Mouse (Mus musculus) adrenal gland, postnatal 14 days (tissue): ENCODE data around the gene Asb8. TPM values are rescaled to one million over a fixed set of nuclear protein-coding genes. Genes with fewer than 3 reads are reported as not detected.

Experiments
- DNase-seq: peaks from one replicate; pipeline ENCODE4 v3.0.0; 2021; ENCODE audit warnings: mixed read lengths
- long read RNA-seq, 2 experiments: library from polyadenylated mRNA; stranded (forward); transcript quantifications; one replicate each; pipeline ENCODE4 v2.0.0; 2021
- total RNA-seq: library from RNA; stranded (reverse); gene quantifications from 2 replicates; pipeline ENCODE4 v1.2.3, GENCODE M21; 2021

Gene Asb8
- total RNA-seq: 40.1 and 45.2 TPM in 2 replicates
- long read RNA-seq, experiment 1, transcript Asb8-201 (4 exons, 1,049 nt): minor isoform, 12 of 40 reads
- long read RNA-seq, experiment 1, transcript Asb8-202 (4 exons, 1,100 nt): major isoform, 26 of 40 reads
- long read RNA-seq, experiment 1, partial matches to known transcripts: 0 of 40 reads
- long read RNA-seq, experiment 1, other reads (novel, unspliced or antisense): 2 of 40 reads
- long read RNA-seq, experiment 2, transcript Asb8-202 (4 exons, 1,100 nt): major isoform, 13 of 22 reads
- long read RNA-seq, experiment 2, partial matches to known transcripts: 2 of 22 reads
- long read RNA-seq, experiment 2, other reads (novel, unspliced or antisense): 3 of 22 reads

DNA sequence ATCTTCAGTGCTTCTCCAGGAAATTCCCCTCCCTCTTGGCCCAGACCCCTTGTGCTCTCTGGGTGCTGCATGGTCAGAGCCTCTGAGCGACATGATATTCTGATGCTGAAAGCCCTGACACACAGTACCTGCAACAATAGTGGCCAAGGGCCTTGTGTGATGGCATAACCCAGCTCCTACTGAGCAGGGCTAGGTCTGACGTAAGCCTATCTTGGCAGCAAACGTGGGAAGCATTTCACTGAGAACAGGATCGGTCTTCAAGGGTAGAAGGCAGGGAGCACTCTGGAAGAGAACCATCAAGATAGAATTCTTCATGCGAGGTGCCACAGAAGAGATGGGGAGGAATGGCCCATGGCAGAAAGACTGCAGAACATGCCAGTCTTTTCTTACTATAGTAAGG is at the start of gene Asb8:
Gene Asb8 (minus strand): TSS at position 101 of the 400 bp plus-strand sequence.
- DNase-seq: no peak

GRCm38 (mm10) chr15:98214130-98214529 is 48.7 kb upstream of the Asb8 start:
- DNase-seq: no peak

DNA sequence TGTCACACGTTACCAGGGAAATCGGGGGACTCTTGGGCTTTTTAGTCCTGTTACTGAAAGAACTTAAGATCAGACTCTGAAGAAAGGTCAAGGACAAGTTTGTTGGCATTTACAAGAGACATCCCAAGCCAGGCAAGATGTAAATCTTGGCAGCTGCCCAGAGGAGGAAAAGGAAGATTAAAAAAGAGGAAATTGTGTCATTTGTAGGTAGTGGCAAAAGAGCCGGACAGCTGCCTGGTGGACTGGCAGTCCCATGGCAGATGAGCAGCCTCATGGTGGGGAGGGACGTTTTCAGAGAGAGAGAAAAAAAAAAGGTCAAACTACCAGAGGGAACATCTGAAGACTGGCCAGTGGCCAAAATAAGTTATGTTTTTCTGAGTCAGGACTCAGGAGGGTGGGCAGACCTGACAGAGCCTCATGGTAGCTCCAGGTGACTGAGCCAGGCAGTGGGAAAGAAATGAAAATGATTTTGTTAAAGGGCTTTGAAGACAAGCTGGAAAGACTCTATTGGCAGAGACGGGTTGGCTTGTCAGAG is 48.0 kb upstream of the Asb8 start:
- DNase-seq: peak; percentile 16

DNA sequence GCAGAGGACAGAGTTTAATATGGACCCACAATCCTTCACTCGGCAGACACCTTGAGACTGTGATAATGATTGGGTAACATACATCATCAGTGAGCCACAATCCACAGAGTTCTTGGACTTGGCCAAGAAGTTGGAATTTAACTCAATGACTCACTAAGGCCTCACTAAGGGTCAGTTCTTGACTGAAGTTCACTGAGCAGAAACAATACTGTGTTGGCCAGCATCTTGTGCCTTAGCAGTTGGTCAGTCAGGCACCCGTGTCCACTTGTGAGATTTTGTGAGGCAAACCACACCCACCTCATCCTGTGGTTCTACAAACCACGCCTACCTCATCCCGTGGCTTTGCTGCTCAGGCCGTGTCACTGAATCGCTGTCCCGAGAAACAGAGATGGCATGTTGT is 44.3 kb upstream of the Asb8 start:
- no peak for DNase-seq

- no peak for DNase-seq
Measured at GRCm38 (mm10) chr15:98195442-98195841, 30.0 kb upstream of the Asb8 start, which contains the start of gene Olfr288. TSS of gene Olfr288 (minus strand) at chr15:98195542.

DNA sequence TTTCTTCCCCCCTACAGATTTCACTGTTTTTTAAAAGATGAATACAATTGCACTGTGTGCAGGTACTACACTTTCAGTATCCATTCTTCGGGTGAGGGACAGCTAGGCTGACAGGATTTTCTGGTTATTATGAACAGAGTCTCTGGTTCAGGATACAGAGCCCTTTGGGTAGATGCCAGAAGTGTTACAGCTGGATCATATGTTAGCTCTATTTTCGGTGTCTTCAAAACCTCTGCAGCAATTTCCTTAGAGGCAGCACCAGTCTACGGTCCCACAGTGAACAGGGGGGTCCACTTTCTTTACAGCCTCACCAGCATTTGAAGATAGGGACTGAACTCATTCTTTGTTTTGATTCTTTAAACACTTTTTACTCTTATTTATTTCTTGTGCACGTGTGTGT is 19.0 kb upstream of the Asb8 start:
- no peak for DNase-seq

GRCm38 (mm10) chr15:98181856-98182570 is 16.6 kb upstream of the Asb8 start:
- DNase-seq: no peak

DNA sequence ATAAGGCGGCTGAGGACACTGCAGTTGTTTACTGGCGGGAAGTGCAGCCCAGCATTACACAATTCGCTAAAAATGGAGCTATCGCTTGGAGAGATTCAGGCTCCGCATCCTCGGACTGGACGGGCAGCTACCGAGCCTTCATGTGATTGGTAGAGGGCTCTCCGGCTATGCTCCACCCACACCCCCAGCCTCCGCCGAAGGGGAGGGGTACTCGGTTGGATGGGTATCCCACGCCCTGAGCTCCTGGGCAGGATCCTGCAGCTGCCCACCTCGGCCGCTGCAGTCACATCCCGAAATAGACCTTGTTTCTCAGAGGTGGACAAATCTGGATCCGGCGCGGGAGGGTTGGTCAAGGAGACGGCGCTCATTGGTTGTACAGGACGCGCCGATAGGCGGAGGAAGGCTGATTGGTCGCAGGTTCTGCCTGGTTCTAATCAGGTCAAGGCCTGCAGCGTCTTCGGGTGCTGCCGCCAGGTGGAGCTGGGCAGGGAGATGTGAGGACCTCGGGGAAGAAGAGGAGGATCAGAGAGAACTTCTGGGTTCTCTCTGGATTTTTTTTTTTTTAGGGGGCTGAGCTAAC is 15.8 kb upstream of the Asb8 start:
- DNase-seq: peak; percentile 96

- DNase-seq: no peak
Measured at GRCm38 (mm10) chr15:98180567-98181131, 15.2 kb upstream of the Asb8 start.

DNA sequence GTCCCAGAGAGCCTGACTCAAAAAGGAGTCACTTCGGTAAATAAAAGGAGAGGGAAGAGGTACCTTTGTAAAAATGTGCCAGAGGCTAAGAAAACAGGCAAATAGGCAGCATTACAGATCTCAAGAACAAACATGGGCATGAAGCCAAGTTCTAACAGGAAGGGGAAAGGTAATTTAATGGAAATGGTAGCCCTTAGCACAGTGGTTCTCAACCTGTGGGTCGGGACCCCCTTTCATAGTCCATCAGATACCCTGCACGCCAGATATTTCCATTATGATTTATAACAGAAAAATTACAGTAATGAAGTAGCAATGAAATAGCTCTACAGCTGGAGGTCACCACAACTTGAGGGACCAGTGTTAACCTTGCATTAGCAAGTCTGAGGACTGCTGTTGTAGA is 11.9 kb upstream of the Asb8 start:
- no peak for DNase-seq

- DNase-seq: peak; percentile 41
Measured at GRCm38 (mm10) chr15:98173821-98174220, 8.4 kb upstream of the Asb8 start.

DNA sequence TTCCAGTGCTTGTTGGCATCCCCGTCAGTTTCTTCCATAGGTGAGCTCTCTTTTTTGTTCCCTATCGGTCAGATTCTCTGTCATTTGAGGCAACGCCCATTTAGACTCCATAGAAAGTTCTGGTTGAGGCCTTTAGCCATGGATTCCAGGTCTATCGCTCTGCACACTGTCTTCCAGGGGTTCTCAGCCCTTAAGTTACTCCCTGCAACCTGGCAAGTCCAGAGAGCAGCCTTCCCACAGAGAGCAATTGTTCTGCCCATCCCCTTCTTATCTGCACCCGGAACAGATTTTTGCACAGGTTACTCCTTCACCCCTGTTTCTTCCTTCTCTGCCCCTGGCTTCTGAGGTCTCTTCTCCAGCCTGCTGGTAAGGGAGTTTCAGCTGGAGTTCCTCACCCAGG is 6.7 kb upstream of the Asb8 start:
- no peak for DNase-seq

- no peak for DNase-seq
Measured at GRCm38 (mm10) chr15:98170917-98171316, 5.5 kb upstream of the Asb8 start.

DNA sequence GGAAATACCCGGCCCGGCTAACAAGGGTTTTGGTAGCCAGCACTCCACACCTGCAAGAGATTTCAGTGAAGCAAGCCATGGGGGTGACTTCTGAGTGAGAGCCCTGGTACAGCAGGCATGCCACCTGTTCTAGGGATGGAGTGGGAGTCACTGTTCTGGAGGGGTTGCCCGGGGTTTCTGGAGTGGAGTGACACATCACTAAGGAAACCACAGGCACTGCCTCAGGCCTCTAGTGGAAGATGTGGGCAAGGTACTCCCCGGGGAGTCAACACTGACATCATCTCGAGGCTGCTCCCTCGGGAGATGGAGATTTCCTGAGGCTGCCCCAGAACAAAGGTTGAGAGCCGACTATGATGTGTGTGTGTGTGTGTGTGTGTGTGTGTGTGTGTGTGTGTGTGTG is 4.9 kb upstream of the Asb8 start:
- DNase-seq: peak; percentile 13

- DNase-seq: no peak
Measured at GRCm38 (mm10) chr15:98168622-98169004, 3.2 kb upstream of the Asb8 start.

DNA sequence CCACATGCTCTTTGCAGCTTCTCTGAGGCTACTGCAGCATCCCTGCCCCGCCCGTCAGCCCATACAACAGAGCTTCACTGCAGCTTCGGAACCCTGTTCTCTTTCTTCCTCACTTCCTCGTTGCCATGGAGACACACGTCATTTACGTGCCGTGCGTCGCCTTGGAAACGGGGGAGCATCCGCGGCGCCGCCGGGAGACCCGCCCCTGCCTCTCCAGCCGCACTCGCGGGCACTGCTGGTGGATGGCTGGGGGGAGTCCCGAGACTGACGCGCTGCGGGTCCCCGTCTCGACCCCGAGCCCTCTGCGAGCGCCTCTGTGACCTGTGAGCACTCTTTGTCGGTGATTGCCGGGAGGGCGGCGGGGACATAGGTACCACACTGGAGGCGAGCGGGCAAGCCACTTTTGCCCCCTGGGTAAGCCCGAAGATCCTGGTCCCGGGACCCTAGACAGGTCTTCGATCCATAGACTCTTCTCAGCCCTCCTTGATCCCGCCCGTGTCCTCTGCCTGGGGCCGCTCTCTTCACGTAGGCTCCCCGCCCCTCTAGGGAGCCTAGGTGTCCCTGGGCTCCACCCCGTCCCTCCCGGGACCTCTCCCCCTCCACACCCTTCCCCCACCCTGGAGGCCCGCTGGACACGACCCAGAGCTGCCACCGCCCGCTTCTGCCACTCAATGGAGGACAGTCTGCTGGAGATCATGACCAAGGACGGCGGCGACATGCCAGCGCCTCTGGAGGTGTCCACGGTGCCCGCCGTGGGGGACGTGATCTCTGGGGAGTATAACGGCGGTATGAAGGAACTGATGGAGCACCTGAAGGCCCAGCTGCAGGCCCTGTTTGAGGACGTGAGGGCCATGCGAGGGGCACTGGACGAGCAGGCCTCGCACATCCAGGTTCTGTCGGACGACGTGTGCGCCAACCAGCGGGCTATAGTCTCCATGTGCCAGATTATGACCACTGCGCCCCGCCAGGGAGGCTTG is 2.5 kb upstream of the Asb8 start:
- peak; percentile 89 for DNase-seq

GRCm38 (mm10) chr15:98166963-98167644 is 1.7 kb upstream of the Asb8 start, which contains the start of gene Ccdc184:
TSS of gene Ccdc184 (plus strand) at chr15:98167158.
- DNase-seq: no peak

DNA sequence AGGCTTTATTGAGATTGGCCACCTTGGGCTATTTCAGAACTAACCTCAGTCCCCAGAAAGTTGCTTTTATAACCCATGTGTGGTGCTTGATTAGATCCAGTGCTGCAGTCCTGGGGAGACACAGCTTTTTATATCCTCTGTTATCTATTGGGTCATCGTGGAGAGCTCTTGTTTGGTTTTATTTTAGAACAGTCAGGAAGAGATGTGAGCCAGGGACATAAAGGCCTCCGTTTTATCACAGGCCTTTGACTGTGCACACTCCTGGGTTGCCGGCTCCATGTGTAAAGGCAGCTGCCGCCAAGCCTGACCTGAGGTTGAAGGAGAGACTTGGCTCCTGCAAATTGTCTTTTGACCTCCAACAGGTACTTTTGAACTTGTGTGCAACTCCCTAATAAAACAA is 2.9 kb downstream of the Asb8 start:
- DNase-seq: no peak

- DNase-seq: no peak
Measured at GRCm38 (mm10) chr15:98161026-98161805, 4.2 kb downstream of the Asb8 start.

- no peak for DNase-seq
Measured at GRCm38 (mm10) chr15:98157253-98157652, 8.2 kb downstream of the Asb8 start.
